Mouse (Mus musculus) macrophage (primary cell): ENCODE measurements around the gene Olfr1277. TPM values are rescaled to one million over a fixed set of nuclear protein-coding genes. Genes with fewer than 3 reads are reported as not detected.

Experiments
- H3K27ac ChIP-seq: fragments of 350-480 bp; formaldehyde crosslinking; 2 replicates; pipeline ENCODE4 v1.9.0; 2021
- H3K36me3 ChIP-seq: fragments of 350-480 bp; formaldehyde crosslinking; 2 replicates; pipeline ENCODE4 v1.9.0; 2021; ENCODE audit errors: inconsistent target
- H3K4me3 ChIP-seq: fragments of 350-480 bp; formaldehyde crosslinking; 2 replicates; pipeline ENCODE4 v1.9.0; 2021; ENCODE audit errors: inconsistent target
- H3K79me2 ChIP-seq: fragments of 350-480 bp; formaldehyde crosslinking; 2 replicates; pipeline ENCODE4 v1.9.0; 2021; ENCODE audit errors: inconsistent target
- WGBS: methylation state at CpG from one replicate; pipeline ENCODE4 v1.1.7; 2026; ENCODE audit warnings: inconsistent platforms; ENCODE audit not compliant: missing documents; 5-methylcytosine and 5-hydroxymethylcytosine counted together
- polyA plus RNA-seq: library from polyadenylated mRNA; stranded (reverse); fragments of 250-400 nt; gene quantifications from 3 replicates; pipeline ENCODE4 v1.2.4, GENCODE M21; 2018; ENCODE audit warnings: inconsistent platforms
- total RNA-seq, 78 experiments: library from RNA; depleted of rRNA; stranded (reverse); fragments of 250-400 nt; gene quantifications; 1 replicate in 9 of 78; 2 replicates in 24 of 78; 3 replicates in 43 of 78; 4 replicates in 2 of 78; pipeline ENCODE4 v1.2.4; 2018; ENCODE audit warnings: inconsistent platforms in 56 of 78

Gene Olfr1277
- not detected for total RNA-seq (2018; cell fraction: chromatin; rRNA removed)
- not detected for total RNA-seq (2018; cell fraction: cytosol; rRNA removed)
- not detected for total RNA-seq (2018; cell fraction: nucleus; rRNA removed)
- not detected in 3 replicates for polyA plus RNA-seq

GRCm38 (mm10) chr2:111274006-111274405, at the start of gene Olfr1277:
Gene Olfr1277 (minus strand): TSS chr2:111274106.
- no peaks in the 10 kb centered on the region for H3K79me2 ChIP-seq
- H3K27ac ChIP-seq: no peak within 1 kb of the TSS

GRCm38 (mm10) chr2:111313717-111314116, 39.8 kb upstream of the Olfr1277 start, which contains the start of gene Olfr1280:
Gene Olfr1280 (plus strand): TSS chr2:111314017.
- Histone ChIP-seq H3K4me3 (no peak within 1 kb of the TSS), H3K27ac (no peak within 1 kb of the TSS), H3K79me2 (no peaks in the 10 kb centered on the region), H3K36me3 (no peaks in the 10 kb centered on the region)

More at GRCm38 (mm10) chr2:111274006-111274405, at the start of gene Olfr1277:
- H3K4me3 ChIP-seq: no peak within 1 kb of the TSS
- WGBS: 71% methylated on average over 2 of the region's 2 CpGs
- H3K36me3 ChIP-seq: no peaks in the 10 kb centered on the region

- no peak within 1 kb of the TSS for H3K4me3 ChIP-seq
- H3K79me2 ChIP-seq: no peaks in the 10 kb centered on the region
- no peaks in the 10 kb centered on the region for H3K36me3 ChIP-seq
- H3K27ac ChIP-seq: no peak within 1 kb of the TSS
These were observed 26.5 kb upstream of the Olfr1277 start, which contains the start of gene Olfr1279 for GRCm38 (mm10) chr2:111300374-111300773. Gene Olfr1279 (plus strand): TSS chr2:111300635.

GRCm38 (mm10) chr2:111298541-111298940, 24.6 kb upstream of the Olfr1277 start:
- Histone ChIP-seq H3K36me3 (no peaks in the 10 kb centered on the region), H3K4me3 (no peak overlapping the region), H3K79me2 (no peaks in the 10 kb centered on the region), H3K27ac (no peak overlapping the region)

- no peak within 1 kb of the TSS for H3K4me3 ChIP-seq
- H3K79me2 ChIP-seq: no peaks in the 10 kb centered on the region
- H3K27ac ChIP-seq: no peak within 1 kb of the TSS
- H3K36me3 ChIP-seq: no peaks in the 10 kb centered on the region
These were observed 15.9 kb upstream of the Olfr1277 start, which contains the start of gene Olfr1278 for GRCm38 (mm10) chr2:111289836-111290235. Gene Olfr1278 (plus strand): TSS chr2:111290136.

GRCm38 (mm10) chr2:111254216-111254615, 19.7 kb downstream of the Olfr1277 start, which contains the start of gene Olfr1276:
Gene Olfr1276 (plus strand): TSS chr2:111254516.
- Histone ChIP-seq H3K79me2 (no peaks in the 10 kb centered on the region), H3K4me3 (no peak within 1 kb of the TSS)

GRCm38 (mm10) chr2:111235186-111235585, 38.7 kb downstream of the Olfr1277 start, which contains the start of gene Olfr1275:
Gene Olfr1275 (minus strand): TSS chr2:111235286.
- Histone ChIP-seq H3K79me2 (no peaks in the 10 kb centered on the region), H3K36me3 (no peaks in the 10 kb centered on the region), H3K27ac (no peak within 1 kb of the TSS), H3K4me3 (no peak within 1 kb of the TSS)
- WGBS: 80% methylated on average over 1 of the region's 1 CpGs

More at GRCm38 (mm10) chr2:111254216-111254615, 19.7 kb downstream of the Olfr1277 start, which contains the start of gene Olfr1276:
- Histone ChIP-seq H3K36me3 (no peaks in the 10 kb centered on the region), H3K27ac (no peak within 1 kb of the TSS)

GRCm38 (mm10) chr2:111229502-111229901, 44.4 kb downstream of the Olfr1277 start, which contains the start of gene 4930430A15Rik:
Gene 4930430A15Rik (minus strand): TSS chr2:111229602.
- 86% methylated on average over 6 of the region's 6 CpGs for WGBS
- Histone ChIP-seq H3K36me3 (no peaks in the 10 kb centered on the region), H3K4me3 (no peak within 1 kb of the TSS), H3K27ac (no peak within 1 kb of the TSS), H3K79me2 (no peaks in the 10 kb centered on the region)

Other genes starting within 250 kb of the Olfr1277 start
- not detected in 3 replicates for gene Gm13941, start 168.1 kb downstream of the Olfr1277 start, polyA plus RNA-seq
- not detected in 3 replicates for gene Gm15130, start 121.2 kb downstream of the Olfr1277 start, polyA plus RNA-seq
- not detected in 3 replicates for gene 4930430A15Rik, start 44.5 kb downstream of the Olfr1277 start, polyA plus RNA-seq
- gene Olfr1275, start 38.8 kb downstream of the Olfr1277 start, polyA plus RNA-seq: not detected in 3 replicates
- not detected in 3 replicates for gene Olfr1276, start 19.6 kb downstream of the Olfr1277 start, polyA plus RNA-seq
- not detected in 3 replicates for gene Olfr1278, start 16.0 kb upstream of the Olfr1277 start, polyA plus RNA-seq
- gene Olfr1279, start 26.5 kb upstream of the Olfr1277 start, polyA plus RNA-seq: not detected in 3 replicates
- not detected in 3 replicates for gene Olfr1280, start 39.9 kb upstream of the Olfr1277 start, polyA plus RNA-seq
- not detected in 3 replicates for gene Olfr1281, start 52.4 kb upstream of the Olfr1277 start, polyA plus RNA-seq
- gene Olfr1282, start 62.0 kb upstream of the Olfr1277 start, polyA plus RNA-seq: not detected in 3 replicates
- not detected in 3 replicates for gene Olfr1283, start 92.7 kb upstream of the Olfr1277 start, polyA plus RNA-seq
- gene Olfr1284, start 101.4 kb upstream of the Olfr1277 start, polyA plus RNA-seq: not detected in 3 replicates
- not detected in 3 replicates for gene Olfr1286, start 149.0 kb upstream of the Olfr1277 start, polyA plus RNA-seq
- not detected in 3 replicates for gene Olfr1287, start 175.0 kb upstream of the Olfr1277 start, polyA plus RNA-seq
- not detected in 3 replicates for gene Olfr1288, start 200.0 kb upstream of the Olfr1277 start, polyA plus RNA-seq
- not detected in 3 replicates for gene Olfr1289, start 206.7 kb upstream of the Olfr1277 start, polyA plus RNA-seq
- not detected in 3 replicates for gene Olfr1290, start 219.7 kb upstream of the Olfr1277 start, polyA plus RNA-seq
- gene Olfr1291-ps1, start 223.1 kb upstream of the Olfr1277 start, polyA plus RNA-seq: not detected in 3 replicates